Mouse (Mus musculus) forebrain, postnatal 0 days (tissue): Measurements from ENCODE around the gene Lrrc29. TPM values are rescaled to one million over a fixed set of nuclear protein-coding genes. Genes with fewer than 3 reads are reported as not detected.

Experiments used
- ATAC-seq: fragments of 200-750 bp; cut with Nextera tagmentation; 2 replicates; pipeline ENCODE4 v1.8.0; 2017; ENCODE audit warnings: mild to moderate bottlenecking, moderate library complexity
- DNase-seq: peaks from one replicate; pipeline ENCODE4 v3.0.0-alpha.2; 2015
- H3K27ac ChIP-seq: fragments of 300-500 bp; sonication (generic); 2 replicates; pipeline ENCODE4 v1.5.1; 2014; ENCODE audit warnings: low read depth, mild to moderate bottlenecking, antibody characterized with exemption, low read length, moderate library complexity, mixed read lengths
- H3K27me3 ChIP-seq: fragments of 300-500 bp; sonication (generic); 2 replicates; pipeline ENCODE4 v1.6.1; 2014; ENCODE audit warnings: mild to moderate bottlenecking, low read length, mixed read lengths; ENCODE audit not compliant: insufficient read depth
- H3K36me3 ChIP-seq: fragments of 300-500 bp; sonication (generic); 2 replicates; pipeline ENCODE4 v1.6.1; 2014; ENCODE audit warnings: mild to moderate bottlenecking, moderate library complexity; ENCODE audit not compliant: insufficient read depth
- H3K4me1 ChIP-seq: fragments of 300-500 bp; sonication (generic); 2 replicates; pipeline ENCODE4 v1.6.1; 2014; ENCODE audit warnings: antibody characterized with exemption; ENCODE audit not compliant: insufficient read depth
- H3K4me2 ChIP-seq: fragments of 300-500 bp; sonication (generic); 2 replicates; pipeline ENCODE4 v1.6.1; 2014; ENCODE audit warnings: low read depth, mild to moderate bottlenecking, moderate library complexity
- H3K4me3 ChIP-seq: fragments of 300-500 bp; sonication (generic); 2 replicates; pipeline ENCODE4 v1.5.1; 2014; ENCODE audit warnings: low read depth, low read length, mixed read lengths
- H3K9ac ChIP-seq: fragments of 300-500 bp; sonication (generic); 2 replicates; pipeline ENCODE4 v1.6.1; 2014; ENCODE audit warnings: mild to moderate bottlenecking
- H3K9me3 ChIP-seq: fragments of 300-500 bp; sonication (generic); 2 replicates; pipeline ENCODE4 v1.6.1; 2016; ENCODE audit warnings: low read length
- CTCF ChIP-seq: sonication (generic); IDR thresholded peaks from 2 replicates; pipeline ENCODE4 v1.5.1; 2016; ENCODE audit warnings: antibody characterized with exemption, control low read depth, low read depth
- WGBS: fragments of 180-500 bp; shearing (Covaris S2); extraction: QIAGEN DNeasy Blood & Tissue Kit; methylation state at CpG from one replicate; pipeline ENCODE4 v1.1.7; 2014; 5-methylcytosine and 5-hydroxymethylcytosine counted together
- polyA plus RNA-seq: library from polyadenylated mRNA; unstranded; fragments of >200 nt; fragmentation: Nextera tagmentation; extraction: Ambion mirVana; gene quantifications from 2 replicates; pipeline ENCODE4 v1.2.1, GENCODE M21; 2015
- total RNA-seq: library from RNA; depleted of rRNA; stranded (reverse); fragments of >200 nt; gene quantifications from 2 replicates; pipeline ENCODE4 v1.2.3, GENCODE M21; 2014

The Lrrc29 gene
- total and polyA plus RNA-seq, 2 experiments from 2014 or later = 2.1 to 3.0 TPM

DNA sequence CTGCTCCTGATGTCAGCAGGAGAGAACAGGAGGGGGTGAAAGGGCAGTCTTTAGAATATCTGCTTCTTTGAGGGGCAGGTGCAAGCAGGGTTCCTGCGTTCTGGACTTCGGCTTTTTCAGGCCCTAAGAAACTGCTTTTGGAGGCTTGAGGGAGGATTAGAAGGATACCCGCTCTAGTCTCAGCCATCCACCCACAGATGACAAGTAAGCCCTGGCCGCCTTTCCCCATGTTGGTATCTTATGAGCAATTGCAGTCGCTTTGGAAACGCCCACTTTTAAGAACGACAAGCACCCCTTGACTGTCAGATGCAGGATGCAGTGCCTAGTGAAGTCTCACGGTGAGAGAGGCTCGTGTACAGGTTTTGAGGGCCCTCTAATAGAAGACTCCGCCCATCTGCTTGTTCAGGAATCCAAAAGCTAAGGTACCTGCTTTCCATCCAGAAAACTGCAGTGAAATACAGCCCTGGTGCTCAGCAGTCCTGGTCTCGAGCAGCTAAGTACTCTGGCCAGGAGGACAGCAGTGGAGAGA is 7.4 kb downstream of the Lrrc29 start:
- Histone ChIP-seq H3K4me2 (no peak overlapping the region), H3K27me3 (no peaks in the 10 kb centered on the region), H3K4me3 (no peak overlapping the region), H3K9ac (no peak overlapping the region), H3K27ac (no peak overlapping the region), H3K36me3 (peaks cover 62% of the 10 kb centered on the region), H3K4me1 (no peaks in the 10 kb centered on the region), H3K9me3 (no peaks in the 10 kb centered on the region)
- no peak for TF ChIP-seq CTCF
- DNase-seq (no peak), ATAC-seq (no peak)
- WGBS = 84% methylated on average over 11 of the region's 11 CpGs

DNA sequence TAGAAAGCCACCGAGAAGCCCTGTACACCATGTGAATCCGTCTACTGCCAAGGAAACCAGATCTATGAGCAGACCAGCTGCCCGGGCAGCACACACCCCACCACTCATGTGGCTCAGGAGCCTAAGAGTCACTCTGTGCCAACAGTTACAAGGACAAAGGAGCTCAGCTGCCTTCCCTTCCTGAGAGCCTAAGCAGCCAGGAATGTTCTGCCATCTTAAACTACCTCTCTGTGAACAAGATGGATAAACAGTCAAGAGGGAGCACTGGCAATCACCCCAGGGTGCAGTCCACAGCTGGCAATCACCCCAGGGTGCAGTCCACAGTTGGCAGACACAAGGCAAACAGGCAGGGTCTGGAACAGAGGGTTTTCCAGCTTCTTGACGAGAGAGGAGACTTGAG is 8.1 kb downstream of the Lrrc29 start:
- H3K27ac ChIP-seq = no peak overlapping the region

DNA sequence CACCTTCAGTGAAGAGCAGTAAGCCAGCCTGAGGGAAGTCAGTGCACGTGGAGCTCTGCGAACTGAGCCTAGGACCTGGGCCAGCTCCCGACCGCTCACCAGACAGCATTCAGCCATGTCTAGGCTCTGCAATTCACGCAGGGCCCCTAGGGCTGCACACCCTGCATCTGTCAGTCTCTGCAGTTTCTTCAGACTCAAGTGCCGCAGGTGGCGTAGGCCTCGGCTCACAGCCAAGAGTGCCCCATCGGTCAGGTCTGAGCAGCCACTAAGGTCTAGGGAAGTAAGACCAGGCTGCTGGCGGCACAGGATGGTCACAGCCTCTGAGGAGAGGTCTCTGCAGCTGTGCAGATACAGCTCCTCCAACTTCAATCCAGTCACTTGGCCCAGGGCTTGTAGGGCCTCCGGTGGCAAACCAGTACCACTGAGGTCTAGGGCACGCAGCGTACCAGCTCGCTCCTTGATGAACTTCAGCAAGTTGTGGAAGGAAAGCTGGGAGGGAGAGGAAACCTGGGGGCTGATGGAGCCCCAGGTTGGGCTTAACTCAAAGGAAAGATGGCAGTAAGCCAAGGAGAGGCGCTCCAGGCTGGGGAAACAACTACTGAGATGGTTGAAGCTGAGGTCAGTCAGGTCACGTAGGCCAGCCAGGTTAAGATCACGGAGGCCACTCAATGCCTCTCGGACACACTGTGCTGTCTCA is 10.9 kb downstream of the Lrrc29 start:
- DNase-seq (no peak), ATAC-seq (no peak)
- peaks cover 71% of the 10 kb centered on the region for H3K36me3 ChIP-seq
- TF ChIP-seq CTCF = no peak
- 93% methylated on average over 18 of the region's 18 CpGs for WGBS
- H3K4me1 ChIP-seq = no peaks in the 10 kb centered on the region
- no peak overlapping the region for H3K9ac ChIP-seq
- H3K27me3 ChIP-seq = no peaks in the 10 kb centered on the region
- H3K9me3 ChIP-seq = no peaks in the 10 kb centered on the region
- no peak overlapping the region for H3K27ac ChIP-seq
- no peak overlapping the region for H3K4me2 ChIP-seq
- H3K4me3 ChIP-seq = no peak overlapping the region

More for the DNA sequence above, 8.1 kb downstream of the Lrrc29 start:
- Histone ChIP-seq H3K4me1 (no peaks in the 10 kb centered on the region), H3K36me3 (peaks cover 68% of the 10 kb centered on the region), H3K4me2 (no peak overlapping the region), H3K9ac (no peak overlapping the region), H3K27me3 (no peaks in the 10 kb centered on the region), H3K9me3 (no peaks in the 10 kb centered on the region), H3K4me3 (no peak overlapping the region)
- ATAC-seq (no peak), DNase-seq (no peak)
- TF ChIP-seq CTCF = no peak
- 76% methylated on average over 4 of the region's 4 CpGs for WGBS

DNA sequence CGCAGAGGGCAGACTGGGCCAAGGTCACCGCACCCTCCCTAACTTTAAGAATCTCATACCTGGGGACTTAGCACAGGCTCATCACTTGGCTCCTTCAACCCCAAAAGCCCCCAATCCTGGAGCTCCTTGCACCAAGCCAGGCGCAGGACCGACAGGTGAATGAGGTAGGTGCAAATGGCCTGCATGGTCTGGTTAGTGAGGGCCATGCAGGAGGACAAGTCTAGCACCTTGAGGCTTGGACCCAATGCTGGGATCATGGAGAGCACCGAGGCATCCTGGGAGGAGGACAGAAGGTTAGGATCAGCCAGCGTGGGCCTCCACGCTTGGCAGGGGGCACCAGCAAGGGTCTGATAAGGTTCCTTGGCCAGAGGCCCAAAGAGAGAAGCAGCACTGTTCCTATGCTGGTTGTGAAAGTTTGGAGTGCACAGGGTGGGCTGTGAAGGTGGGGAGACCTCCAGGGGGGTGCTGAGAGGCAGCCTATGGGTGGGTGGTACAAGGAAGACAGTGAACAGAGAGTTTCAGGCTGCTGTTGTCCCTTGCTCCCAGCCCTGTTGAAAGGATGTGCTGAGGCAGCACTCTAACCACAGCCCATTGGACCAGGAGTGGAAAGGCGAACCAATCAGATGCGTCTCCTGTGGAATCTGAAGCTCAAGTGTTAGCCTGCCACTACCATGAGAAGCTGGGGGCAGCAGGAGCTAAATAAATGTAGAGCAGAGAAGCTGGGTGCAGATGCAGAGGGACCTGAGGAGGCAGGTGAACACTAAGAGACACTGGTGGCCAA is 12.3 kb downstream of the Lrrc29 start:
- 79% methylated on average over 9 of the region's 9 CpGs for WGBS
- H3K4me1 ChIP-seq = no peaks in the 10 kb centered on the region
- no peak overlapping the region for H3K4me3 ChIP-seq
- H3K9me3 ChIP-seq = no peaks in the 10 kb centered on the region
- H3K27me3 ChIP-seq = no peaks in the 10 kb centered on the region
- H3K27ac ChIP-seq = no peak overlapping the region
- H3K9ac ChIP-seq = no peak overlapping the region
- no peak for TF ChIP-seq CTCF
- DNase-seq (no peak), ATAC-seq (no peak)
- H3K4me2 ChIP-seq = no peak overlapping the region
- H3K36me3 ChIP-seq = peaks cover 73% of the 10 kb centered on the region

DNA sequence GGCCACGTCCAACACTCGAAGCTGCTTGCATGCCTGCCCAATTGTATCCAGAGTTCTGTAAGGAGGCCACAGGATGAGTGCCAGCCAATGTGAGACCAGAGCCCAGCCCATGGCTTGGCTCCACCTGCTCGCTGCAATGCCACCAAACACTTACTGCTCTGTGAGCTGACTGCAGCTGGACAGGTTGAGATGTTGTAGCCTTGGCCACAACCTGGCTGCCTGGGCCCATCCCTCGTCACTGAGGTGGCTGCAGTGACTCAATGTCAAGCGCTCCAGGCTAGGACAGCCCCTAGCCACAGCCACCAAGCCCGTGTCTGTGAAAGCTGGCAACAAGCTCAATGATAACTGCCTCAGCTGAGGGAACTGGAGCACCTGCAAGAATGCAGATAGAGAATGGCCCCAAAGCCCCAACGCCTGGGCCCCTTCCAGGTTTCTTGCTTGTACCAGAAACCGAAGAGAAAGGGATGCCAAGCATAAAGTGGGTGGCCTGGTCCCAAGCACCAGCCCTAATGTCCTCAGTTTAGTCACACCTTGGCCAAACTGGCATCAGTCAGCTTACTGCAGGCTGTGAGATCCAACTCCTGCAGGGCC is 13.1 kb downstream of the Lrrc29 start:
- TF ChIP-seq CTCF = no peak
- Histone ChIP-seq H3K9me3 (no peaks in the 10 kb centered on the region), H3K4me3 (no peak overlapping the region), H3K9ac (no peak overlapping the region), H3K4me1 (no peaks in the 10 kb centered on the region), H3K4me2 (no peak overlapping the region), H3K27me3 (no peaks in the 10 kb centered on the region), H3K27ac (no peak overlapping the region), H3K36me3 (peaks cover 74% of the 10 kb centered on the region)
- ATAC-seq = no peak
- no peak for DNase-seq
- WGBS = 86% methylated on average over 8 of the region's 8 CpGs

DNA sequence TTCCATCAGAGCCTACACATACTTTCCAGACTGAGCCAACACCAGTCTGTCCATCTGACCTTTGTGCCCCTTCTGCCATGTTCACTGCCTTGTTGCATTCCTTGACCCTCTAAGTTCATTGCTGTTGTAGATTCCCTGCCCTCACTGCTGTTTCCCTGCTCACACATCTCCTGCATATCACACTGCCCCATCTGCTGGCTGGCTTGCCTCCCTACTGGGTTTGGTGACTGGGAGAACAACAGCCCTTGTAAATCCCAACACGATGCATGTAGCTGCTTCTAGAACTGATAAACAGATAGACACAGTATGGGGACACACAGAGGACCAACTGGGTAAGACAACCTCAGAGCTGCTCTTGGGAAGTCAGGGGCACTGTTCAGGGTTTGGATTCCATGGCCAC is 14.4 kb downstream of the Lrrc29 start:
- no peak overlapping the region for H3K4me3 ChIP-seq
- TF ChIP-seq CTCF = 0 out of 2 replicates have a peak, but pooled peaks have one; percentile 28
- H3K27ac ChIP-seq = no peak overlapping the region
- WGBS = 89% methylated on average over 1 of the region's 1 CpGs
- ATAC-seq = 0 out of 2 replicates have a peak, but pooled peaks have one; percentile 16
- H3K9me3 ChIP-seq = no peaks in the 10 kb centered on the region
- H3K9ac ChIP-seq = no peak overlapping the region
- H3K4me1 ChIP-seq = no peaks in the 10 kb centered on the region
- H3K4me2 ChIP-seq = no peak overlapping the region
- H3K36me3 ChIP-seq = peaks cover 76% of the 10 kb centered on the region
- no peak for DNase-seq
- H3K27me3 ChIP-seq = no peaks in the 10 kb centered on the region
